Mouse (Mus musculus) CD4-positive, CD25-positive, alpha-beta regulatory T cell (primary cell): ENCODE measurements around the gene Tmem219. TPM values are rescaled to one million over a fixed set of nuclear protein-coding genes. Genes with fewer than 3 reads are reported as not detected.

Experiments
- polyA plus RNA-seq: library from polyadenylated mRNA; unstranded; fragments of 100-300 nt; shearing (Covaris generic); gene quantifications from one replicate; pipeline ENCODE4 v1.2.1, GENCODE M21; 2017

Gene Tmem219
- polyA plus RNA-seq, result 44.7 TPM

GRCm38 (mm10) chr7:126922624-126923060, at the start of gene Tmem219:
TSS of gene Tmem219 (minus strand) at chr7:126922917.

GRCm38 (mm10) chr7:126949793-126950646, 27.3 kb upstream of the Tmem219 start, which contains the start of gene Sez6l2:
TSS of gene Sez6l2 (plus strand) at chr7:126950563.

GRCm38 (mm10) chr7:126949403-126949792, 26.7 kb upstream of the Tmem219 start, which contains the start of gene Asphd1:
TSS of gene Asphd1 (minus strand) at chr7:126949582.

GRCm38 (mm10) chr7:126928384-126929037, 5.8 kb upstream of the Tmem219 start, which contains the start of gene Kctd13:
TSS of gene Kctd13 (plus strand) at chr7:126928879.

GRCm38 (mm10) chr7:126884286-126885164, 38.2 kb downstream of the Tmem219 start, which contains the start of gene Taok2:
TSS of gene Taok2 (minus strand) at chr7:126884703.

GRCm38 (mm10) chr7:126862147-126862784, 60.5 kb downstream of the Tmem219 start, which contains the start of gene Ino80e:
TSS of gene Ino80e (minus strand) at chr7:126862377.

GRCm38 (mm10) chr7:126861429-126862130, 61.1 kb downstream of the Tmem219 start, which contains the start of gene Hirip3:
TSS of gene Hirip3 (plus strand) at chr7:126861972.

GRCm38 (mm10) chr7:126847116-126847420, 75.6 kb downstream of the Tmem219 start, which contains the start of gene Doc2a:
TSS of gene Doc2a (plus strand) at chr7:126847416.

Other genes starting within 250 kb of the Tmem219 start
- 0.96 TPM for gene Sult1a1, start 246.5 kb downstream of the Tmem219 start, polyA plus RNA-seq
- 118 TPM for gene Bola2, start 227.5 kb downstream of the Tmem219 start, polyA plus RNA-seq
- 9.2 TPM for gene Slx1b, start 227.1 kb downstream of the Tmem219 start, polyA plus RNA-seq
- gene Coro1a, start 215.1 kb downstream of the Tmem219 start, polyA plus RNA-seq, result 3,348 TPM
- 35.2 TPM for gene Mapk3, start 163.3 kb downstream of the Tmem219 start, polyA plus RNA-seq
- 1.7 TPM for gene Gdpd3, start 156.6 kb downstream of the Tmem219 start, polyA plus RNA-seq
- gene Ypel3, start 146.0 kb downstream of the Tmem219 start, polyA plus RNA-seq, result 606 TPM
- 4.3 TPM for gene Tbx6, start 141.4 kb downstream of the Tmem219 start, polyA plus RNA-seq
- gene Ppp4c, start 130.4 kb downstream of the Tmem219 start, polyA plus RNA-seq, result 417 TPM
- not detected for gene Fam57b, start 125.2 kb downstream of the Tmem219 start, polyA plus RNA-seq
- gene 4930451I11Rik, start 91.3 kb downstream of the Tmem219 start, polyA plus RNA-seq, result not detected
- 0.14 TPM for gene Doc2a, start 75.5 kb downstream of the Tmem219 start, polyA plus RNA-seq
- gene Hirip3, start 60.9 kb downstream of the Tmem219 start, polyA plus RNA-seq, result 7.3 TPM
- gene Ino80e, start 60.5 kb downstream of the Tmem219 start, polyA plus RNA-seq, result 95.0 TPM
- gene Taok2, start 38.2 kb downstream of the Tmem219 start, polyA plus RNA-seq, result 45.7 TPM
- 39.8 TPM for gene Kctd13, start 6.0 kb upstream of the Tmem219 start, polyA plus RNA-seq
- 0.18 TPM for gene Asphd1, start 26.7 kb upstream of the Tmem219 start, polyA plus RNA-seq
- gene Sez6l2, start 27.6 kb upstream of the Tmem219 start, polyA plus RNA-seq, result 1.4 TPM
- gene Cdipt, start 53.0 kb upstream of the Tmem219 start, polyA plus RNA-seq, result 306 TPM
- gene Cdiptos, start 53.2 kb upstream of the Tmem219 start, polyA plus RNA-seq, result 0.89 TPM
- 39.6 TPM for gene Mvp, start 91.7 kb upstream of the Tmem219 start, polyA plus RNA-seq
- 1.6 TPM for gene Pagr1b, start 93.6 kb upstream of the Tmem219 start, polyA plus RNA-seq
- gene Pagr1a, start 94.4 kb upstream of the Tmem219 start, polyA plus RNA-seq, result 122 TPM
- 42.9 TPM for gene Gm42742, start 98.2 kb upstream of the Tmem219 start, polyA plus RNA-seq
- gene Prrt2, start 98.3 kb upstream of the Tmem219 start, polyA plus RNA-seq, result 14.4 TPM
- gene Maz, start 104.1 kb upstream of the Tmem219 start, polyA plus RNA-seq, result 176 TPM
- gene Kif22, start 119.6 kb upstream of the Tmem219 start, polyA plus RNA-seq, result 10.7 TPM
- not detected for gene Zg16, start 164.4 kb upstream of the Tmem219 start, polyA plus RNA-seq
- gene AI467606, start 168.4 kb upstream of the Tmem219 start, polyA plus RNA-seq, result 327 TPM
- 25.5 TPM for gene Qprt, start 199.3 kb upstream of the Tmem219 start, polyA plus RNA-seq
- 77.9 TPM for gene Spn, start 214.9 kb upstream of the Tmem219 start, polyA plus RNA-seq